Mouse (Mus musculus): ENCODE measurements around the gene Apod. TPM values are rescaled to one million over a fixed set of nuclear protein-coding genes. Genes with fewer than 3 reads are reported as not detected.
A peak's percentile ranks its signal among the peaks of the same experiment; 100 is the strongest.

The Apod gene
- total and polyA plus RNA-seq, 3 experiments: 0.17 TPM; not detected in 2

DNA sequence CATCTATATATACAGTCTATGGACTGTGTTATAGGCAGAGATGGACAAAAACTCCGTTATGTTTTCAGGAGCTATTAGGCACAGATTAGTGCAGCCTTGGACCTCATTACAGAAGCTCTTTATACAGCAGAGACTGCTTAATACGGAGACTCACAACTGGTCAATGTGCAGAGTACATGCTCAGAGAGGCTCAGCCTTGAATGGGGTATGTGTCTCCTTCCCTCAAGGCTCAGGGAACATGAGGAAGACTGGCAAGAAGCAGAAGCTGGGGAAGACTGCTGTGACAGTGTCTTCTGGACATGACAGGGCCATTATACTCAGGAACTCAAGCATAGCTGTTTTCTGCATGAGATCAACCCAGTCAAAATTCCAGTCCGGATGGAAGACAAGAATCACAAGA, 58.9 kb downstream of the Apod start:
- TF ChIP-seq CHD2 (IDR thresholded peaks at IDR 0.05; ENCODE audit: low read length): no peak
- TF ChIP-seq UBTF (IDR thresholded peaks at IDR 0.05; ENCODE audit: low read depth, low read length): no peak
- TF ChIP-seq ELF1 (IDR thresholded peaks at IDR 0.05; ENCODE audit: low read depth, low read length): no peak
- TF ChIP-seq IRF4 (IDR thresholded peaks at IDR 0.05; ENCODE audit: low read depth, low read length): no peak
- TF ChIP-seq EP300 (IDR thresholded peaks at IDR 0.05; ENCODE audit: low read length): no peak
- TF ChIP-seq TBP (conservative IDR thresholded peaks at IDR 0.05; ENCODE audit: low read depth, low read length): no peak
- TF ChIP-seq CTCF (conservative IDR thresholded peaks at IDR 0.05 in 1 of 2, IDR thresholded peaks at IDR 0.05 in 1 of 2; ENCODE audit: low read depth in 2 of 2, low read length in 2 of 2): no peak
- DNase-seq (ENCODE audit: extremely low read depth): no peak
- in situ Hi-C loops (cut with MboI; ENCODE audit: low pct_ligation_motif_present, low pct_unique_long_range_greater_than_20kb, low sequenced_read_pairs): no loop called here
- Histone ChIP-seq H3K4me3 (replicated peaks in 1 of 3; ENCODE audit: low read depth in 2 of 3, low read length in 2 of 3, poor library complexity in 1 of 3) (no peak overlapping the region), H3K9ac (ENCODE audit: insufficient read depth, low read depth) (no peak overlapping the region), H3K4me1 (ENCODE audit: control insufficient read depth in 1 of 2, insufficient read depth in 2 of 2) (peaks cover 0 to 21% of the 10 kb centered on the region in 2 experiments), H3K79me2 (replicated peaks; ENCODE audit: control insufficient read depth, extremely low read depth, insufficient read depth, poor library complexity, severe bottlenecking) (no peaks in the 10 kb centered on the region; the same call in 1 of the 2 replicates), H3K27ac (ENCODE audit: insufficient read depth, low read depth) (no peak overlapping the region), H3K9me3 (replicated peaks; ENCODE audit: low read length) (no peaks in the 10 kb centered on the region), H3K27me3 (replicated peaks) (no peaks in the 10 kb centered on the region), H3K36me3 (replicated peaks in 1 of 2; ENCODE audit: control insufficient read depth in 1 of 2, insufficient read depth in 1 of 2, low read length in 1 of 2) (peaks cover 31 to 72% of the 10 kb centered on the region in 2 experiments), H3K4me2 (ENCODE audit: insufficient read depth, low read depth, poor library complexity, severe bottlenecking) (no peak overlapping the region)
- dilution Hi-C loops (cut with MboI; ENCODE audit: extremely low pct_ligation_motif_present, extremely low pct_unique_long_range_greater_than_20kb, low sequenced_read_pairs): no loop called here

DNA sequence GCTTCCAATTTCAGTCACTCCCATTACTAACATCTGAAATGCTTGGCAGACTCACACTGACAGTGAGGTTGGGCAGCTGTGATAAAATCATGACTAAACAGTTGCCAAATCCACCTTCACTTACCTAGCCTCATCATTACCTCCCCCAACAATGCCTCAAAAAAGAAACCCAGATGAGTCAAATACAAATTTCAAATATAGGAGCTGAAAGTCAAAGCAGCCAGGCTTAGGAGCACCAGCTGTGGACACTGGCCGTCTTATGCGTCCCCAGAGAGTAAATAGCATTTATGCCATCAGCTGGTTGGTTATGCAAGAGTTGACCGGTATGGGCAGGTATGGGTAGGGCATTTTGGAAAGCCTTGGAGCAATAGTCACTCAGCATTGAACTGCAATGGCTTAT, 65.2 kb downstream of the Apod start:
- Histone ChIP-seq H3K4me3 (replicated peaks in 1 of 3; ENCODE audit: low read depth in 2 of 3, low read length in 2 of 3, poor library complexity in 1 of 3) (no peak overlapping the region), H3K36me3 (replicated peaks in 1 of 2; ENCODE audit: control insufficient read depth in 1 of 2, insufficient read depth in 1 of 2, low read length in 1 of 2) (peaks cover 2 to 23% of the 10 kb centered on the region in 2 experiments), H3K9me3 (replicated peaks; ENCODE audit: low read length) (no peaks in the 10 kb centered on the region), H3K27me3 (replicated peaks) (no peaks in the 10 kb centered on the region), H3K4me1 (ENCODE audit: control insufficient read depth in 1 of 2, insufficient read depth in 2 of 2) (peaks cover 15 to 40% of the 10 kb centered on the region in 2 experiments), H3K4me2 (ENCODE audit: insufficient read depth, low read depth, poor library complexity, severe bottlenecking) (peak overlapping the region; percentile 16; the same call in 1 of the 2 replicates), H3K27ac (ENCODE audit: insufficient read depth, low read depth) (no peak overlapping the region), H3K9ac (ENCODE audit: insufficient read depth, low read depth) (no peak overlapping the region), H3K79me2 (replicated peaks; ENCODE audit: control insufficient read depth, extremely low read depth, insufficient read depth, poor library complexity, severe bottlenecking) (no peaks in the 10 kb centered on the region)
- dilution Hi-C loops (cut with MboI; ENCODE audit: extremely low pct_ligation_motif_present, extremely low pct_unique_long_range_greater_than_20kb, low sequenced_read_pairs) (no loop called here), in situ Hi-C loops (cut with MboI; ENCODE audit: low pct_ligation_motif_present, low pct_unique_long_range_greater_than_20kb, low sequenced_read_pairs) (no loop called here)
- DNase-seq (ENCODE audit: extremely low read depth): peak; percentile 79
- TF ChIP-seq KAT2A (IDR thresholded peaks at IDR 0.05; ENCODE audit: insufficient replicate concordance, low read length) (no peak), SIN3A (IDR thresholded peaks at IDR 0.05; ENCODE audit: low read length) (peak; percentile 88), ZNF384 (IDR thresholded peaks at IDR 0.05; ENCODE audit: low read depth, low read length) (no peak), BHLHE40 (IDR thresholded peaks at IDR 0.05; ENCODE audit: low read depth, low read length) (peak; percentile 85), EP300 (IDR thresholded peaks at IDR 0.05; ENCODE audit: low read length) (peak; percentile 94), MXI1 (IDR thresholded peaks at IDR 0.05; ENCODE audit: low read depth, low read length) (no peak), ETS1 (conservative IDR thresholded peaks at IDR 0.05; ENCODE audit: low read depth, low read length) (peak; percentile 99), CHD1 (IDR thresholded peaks at IDR 0.05; ENCODE audit: low read depth, low read length) (no peak), GABPA (IDR thresholded peaks at IDR 0.05; ENCODE audit: insufficient replicate concordance, low read depth, low read length) (no peak), RAD21 (IDR thresholded peaks at IDR 0.05; ENCODE audit: low read depth, low read length) (no peak; the same call in none of the 2 replicates), NRF1 (IDR thresholded peaks at IDR 0.05; ENCODE audit: low read depth, low read length) (no peak), TBP (conservative IDR thresholded peaks at IDR 0.05; ENCODE audit: low read depth, low read length) (0 out of 2 replicates have a peak, but pooled peaks have one; percentile 15), USF1 (IDR thresholded peaks at IDR 0.05; ENCODE audit: low read depth, low read length) (no peak), USF2 (conservative IDR thresholded peaks at IDR 0.05; ENCODE audit: low read depth, low read length) (no peak), HCFC1 (IDR thresholded peaks at IDR 0.05; ENCODE audit: low read depth, low read length) (0 out of 2 replicates have a peak, but pooled peaks have one; percentile 40), JUN (IDR thresholded peaks at IDR 0.05; ENCODE audit: insufficient read depth, low read depth, low read length) (peak; percentile 82), MYC (IDR thresholded peaks at IDR 0.05; ENCODE audit: low read depth, low read length) (peak; percentile 51; the same call in 1 of the 2 replicates), ZC3H11A (IDR thresholded peaks at IDR 0.05; ENCODE audit: low read depth, low read length) (no peak), MEF2A (IDR thresholded peaks at IDR 0.05; ENCODE audit: borderline replicate concordance, low read depth, low read length) (peak; percentile 98), ELF1 (IDR thresholded peaks at IDR 0.05; ENCODE audit: low read depth, low read length) (no peak), MAFK (IDR thresholded peaks at IDR 0.05; ENCODE audit: insufficient replicate concordance, low read length) (peak; percentile 76), NELFE (IDR thresholded peaks at IDR 0.05; ENCODE audit: low read depth, low read length) (no peak), JUND (conservative IDR thresholded peaks at IDR 0.05; ENCODE audit: low read depth, low read length) (peak; percentile 83), UBTF (IDR thresholded peaks at IDR 0.05; ENCODE audit: low read depth, low read length) (no peak), IRF4 (IDR thresholded peaks at IDR 0.05; ENCODE audit: low read depth, low read length) (peak; percentile 95), CTCF (conservative IDR thresholded peaks at IDR 0.05 in 1 of 2, IDR thresholded peaks at IDR 0.05 in 1 of 2; ENCODE audit: low read depth in 2 of 2, low read length in 2 of 2) (no peak), TCF12 (IDR thresholded peaks at IDR 0.05; ENCODE audit: low read depth, low read length) (peak; percentile 94), ZMIZ1 (IDR thresholded peaks at IDR 0.05; ENCODE audit: low read depth, low read length) (no peak), MAX (IDR thresholded peaks at IDR 0.05; ENCODE audit: low read length) (no peak), E2F4 (IDR thresholded peaks at IDR 0.05; ENCODE audit: insufficient replicate concordance, low read depth, low read length) (no peak)
